Mouse (Mus musculus) lung, postnatal 0 days (tissue): ENCODE results near the gene Rhobtb1.

ENCODE experiments used
- CTCF ChIP-seq: IDR thresholded peaks from 2 replicates; pipeline ENCODE4 v1.5.1; 2016; ENCODE audit warnings: antibody characterized with exemption, mild to moderate bottlenecking
- EP300 ChIP-seq: IDR thresholded peaks from 2 replicates; pipeline ENCODE4 v1.6.1; 2016; ENCODE audit warnings: antibody characterized with exemption, mild to moderate bottlenecking, control low read depth

DNA sequence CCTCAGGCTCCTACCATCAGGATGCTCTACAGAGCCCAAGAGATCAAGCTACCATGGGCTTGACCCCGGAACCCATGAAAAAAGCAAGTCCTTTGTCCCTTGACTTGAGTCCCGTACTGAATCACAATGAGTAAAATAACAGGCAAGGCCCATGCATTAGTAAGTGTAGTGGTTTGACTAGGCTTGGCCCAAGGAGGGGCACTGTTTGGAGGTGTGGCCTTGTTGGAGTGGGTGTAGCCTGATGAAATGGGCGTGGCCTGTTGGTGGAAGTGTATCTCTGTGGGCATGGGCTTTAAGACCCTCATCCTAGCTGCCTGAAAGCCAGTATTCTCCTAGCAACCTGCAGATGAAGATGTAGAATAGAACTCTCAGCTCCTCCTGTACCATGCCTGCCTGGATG, 153.6 kb downstream of the Rhobtb1 start:
- TF ChIP-seq CTCF (no peak), EP300 (no peak)
